Mouse (Mus musculus): ENCODE measurements at regions not wholly inside any gene's neighbourhood (a gene's known extent, or its start where the extent isn't known, plus 50 kb on each side); places are given as distances from the start of the nearest gene placed in this dataset.

GRCm38 (mm10) chr12:98075580-98075979 is 183.7 kb downstream of the Galc start:
- Histone ChIP-seq H3K36me3 (ENCODE audit: control insufficient read depth, insufficient read depth) (no peaks in the 10 kb centered on the region), H3K79me2 (ENCODE audit: control insufficient read depth, insufficient read depth) (no peaks in the 10 kb centered on the region)
- no peak for TF ChIP-seq FOSL1 (IDR thresholded peaks at IDR 0.05; ENCODE audit: insufficient read depth, low read length, poor library complexity, severe bottlenecking)
- TF ChIP-seq MYOD1 (IDR thresholded peaks at IDR 0.05; ENCODE audit: control insufficient read depth, insufficient read length, low read depth) = no peak
- TF ChIP-seq USF1 (IDR thresholded peaks at IDR 0.05; ENCODE audit: low read depth) = no peak
- TF ChIP-seq CTCF (IDR thresholded peaks at IDR 0.05; ENCODE audit: control insufficient read depth, insufficient read depth, insufficient read length) = no peak
- no peak for TF ChIP-seq MYOG (IDR thresholded peaks at IDR 0.05; ENCODE audit: control insufficient read depth, extremely low read depth, insufficient read length)
- TF ChIP-seq MAX (IDR thresholded peaks at IDR 0.05) = no peak
- no peak for TF ChIP-seq CEBPB (IDR thresholded peaks at IDR 0.05; ENCODE audit: low read depth)

GRCm38 (mm10) chr12:98069110-98069509 is 190.1 kb downstream of the Galc start:
- Histone ChIP-seq H3K27me3 (ENCODE audit: control insufficient read depth, insufficient read depth, insufficient read length) (no peaks in the 10 kb centered on the region), H3ac (ENCODE audit: control insufficient read depth, insufficient read length, low read depth) (no peak overlapping the region), H3K79me3 (ENCODE audit: low read depth) (no peaks in the 10 kb centered on the region), H3K36me3 (ENCODE audit: control insufficient read depth, insufficient read depth) (no peaks in the 10 kb centered on the region), H3K4me3 (ENCODE audit: insufficient read depth, poor library complexity, severe bottlenecking) (no peak overlapping the region), H3K79me2 (ENCODE audit: control insufficient read depth, insufficient read depth) (no peaks in the 10 kb centered on the region)
- TF ChIP-seq CEBPB (IDR thresholded peaks at IDR 0.05; ENCODE audit: low read depth) (no peak), MAX (IDR thresholded peaks at IDR 0.05) (no peak), MYOD1 (IDR thresholded peaks at IDR 0.05; ENCODE audit: control insufficient read depth, insufficient read length, low read depth) (no peak), FOSL1 (IDR thresholded peaks at IDR 0.05; ENCODE audit: insufficient read depth, low read length, poor library complexity, severe bottlenecking) (no peak), USF1 (IDR thresholded peaks at IDR 0.05; ENCODE audit: low read depth) (no peak), MYOG (IDR thresholded peaks at IDR 0.05; ENCODE audit: control insufficient read depth, extremely low read depth, insufficient read length) (no peak), CTCF (IDR thresholded peaks at IDR 0.05; ENCODE audit: control insufficient read depth, insufficient read depth, insufficient read length) (no peak)

More at GRCm38 (mm10) chr12:98075580-98075979, 183.7 kb downstream of the Galc start:
- no peaks in the 10 kb centered on the region for H3K79me3 ChIP-seq (ENCODE audit: low read depth)
- H3K4me3 ChIP-seq (ENCODE audit: insufficient read depth, poor library complexity, severe bottlenecking) = no peak overlapping the region
- no peaks in the 10 kb centered on the region for H3K27me3 ChIP-seq (ENCODE audit: control insufficient read depth, insufficient read depth, insufficient read length)
- no peak overlapping the region for H3ac ChIP-seq (ENCODE audit: control insufficient read depth, insufficient read length, low read depth)

- no peak overlapping the region for H3ac ChIP-seq (ENCODE audit: control insufficient read depth, insufficient read length, low read depth)
- H3K79me3 ChIP-seq (ENCODE audit: low read depth) = no peaks in the 10 kb centered on the region
- TF ChIP-seq CTCF (IDR thresholded peaks at IDR 0.05; ENCODE audit: control insufficient read depth, insufficient read depth, insufficient read length) (no peak), MAX (IDR thresholded peaks at IDR 0.05) (no peak), MYOD1 (IDR thresholded peaks at IDR 0.05; ENCODE audit: control insufficient read depth, insufficient read length, low read depth) (no peak), FOSL1 (IDR thresholded peaks at IDR 0.05; ENCODE audit: insufficient read depth, low read length, poor library complexity, severe bottlenecking) (no peak), MYOG (IDR thresholded peaks at IDR 0.05; ENCODE audit: control insufficient read depth, extremely low read depth, insufficient read length) (no peak), USF1 (IDR thresholded peaks at IDR 0.05; ENCODE audit: low read depth) (no peak), CEBPB (IDR thresholded peaks at IDR 0.05; ENCODE audit: low read depth) (no peak)
- H3K36me3 ChIP-seq (ENCODE audit: control insufficient read depth, insufficient read depth) = no peaks in the 10 kb centered on the region
- no peaks in the 10 kb centered on the region for H3K79me2 ChIP-seq (ENCODE audit: control insufficient read depth, insufficient read depth)
- no peak overlapping the region for H3K4me3 ChIP-seq (ENCODE audit: insufficient read depth, poor library complexity, severe bottlenecking)
- no peaks in the 10 kb centered on the region for H3K27me3 ChIP-seq (ENCODE audit: control insufficient read depth, insufficient read depth, insufficient read length)
Measured at GRCm38 (mm10) chr12:98059419-98060180, 199.7 kb downstream of the Galc start.

- Histone ChIP-seq H3ac (ENCODE audit: control insufficient read depth, insufficient read length, low read depth) (no peak overlapping the region), H3K79me2 (ENCODE audit: control insufficient read depth, insufficient read depth) (no peaks in the 10 kb centered on the region), H3K79me3 (ENCODE audit: low read depth) (no peaks in the 10 kb centered on the region), H3K36me3 (ENCODE audit: control insufficient read depth, insufficient read depth) (no peaks in the 10 kb centered on the region), H3K27me3 (ENCODE audit: control insufficient read depth, insufficient read depth, insufficient read length) (no peaks in the 10 kb centered on the region), H3K4me3 (ENCODE audit: insufficient read depth, poor library complexity, severe bottlenecking) (no peak overlapping the region)
- TF ChIP-seq MYOD1 (IDR thresholded peaks at IDR 0.05; ENCODE audit: control insufficient read depth, insufficient read length, low read depth) (no peak), MAX (IDR thresholded peaks at IDR 0.05) (no peak), CTCF (IDR thresholded peaks at IDR 0.05; ENCODE audit: control insufficient read depth, insufficient read depth, insufficient read length) (no peak), FOSL1 (IDR thresholded peaks at IDR 0.05; ENCODE audit: insufficient read depth, low read length, poor library complexity, severe bottlenecking) (no peak), USF1 (IDR thresholded peaks at IDR 0.05; ENCODE audit: low read depth) (no peak), MYOG (IDR thresholded peaks at IDR 0.05; ENCODE audit: control insufficient read depth, extremely low read depth, insufficient read length) (no peak), CEBPB (IDR thresholded peaks at IDR 0.05; ENCODE audit: low read depth) (no peak)
Measured at GRCm38 (mm10) chr12:98058977-98059376, 200.3 kb downstream of the Galc start.

- H3K36me3 ChIP-seq (ENCODE audit: control insufficient read depth, insufficient read depth) = no peaks in the 10 kb centered on the region
- TF ChIP-seq FOSL1 (IDR thresholded peaks at IDR 0.05; ENCODE audit: insufficient read depth, low read length, poor library complexity, severe bottlenecking) (no peak), MYOD1 (IDR thresholded peaks at IDR 0.05; ENCODE audit: control insufficient read depth, insufficient read length, low read depth) (peak; percentile 99), MAX (IDR thresholded peaks at IDR 0.05) (peak; percentile 38)
- no peak overlapping the region for H3K4me3 ChIP-seq (ENCODE audit: insufficient read depth, poor library complexity, severe bottlenecking)
- H3ac ChIP-seq (ENCODE audit: control insufficient read depth, insufficient read length, low read depth) = no peak overlapping the region
- H3K79me3 ChIP-seq (ENCODE audit: low read depth) = no peaks in the 10 kb centered on the region
- no peaks in the 10 kb centered on the region for H3K27me3 ChIP-seq (ENCODE audit: control insufficient read depth, insufficient read depth, insufficient read length)
- H3K79me2 ChIP-seq (ENCODE audit: control insufficient read depth, insufficient read depth) = no peaks in the 10 kb centered on the region
Measured at GRCm38 (mm10) chr12:98050934-98051333, 208.3 kb downstream of the Galc start.
